Mouse (Mus musculus) intestine, embryonic 15.5 days (tissue): ENCODE measurements around the gene Gpsm3. TPM values are rescaled to one million over a fixed set of nuclear protein-coding genes. Genes with fewer than 3 reads are reported as not detected.
A peak's percentile ranks its signal among the peaks of the same experiment; 100 is the strongest.

Experiments
- ATAC-seq: fragments of 200-750 bp; cut with Nextera tagmentation; 2 replicates; pipeline ENCODE4 v1.8.0; 2017; ENCODE audit warnings: moderate TSS enrichment, moderate library complexity
- H3K27ac ChIP-seq: fragments of 300-500 bp; sonication (generic); 2 replicates; pipeline ENCODE4 v1.5.1; 2015; ENCODE audit warnings: mild to moderate bottlenecking, inconsistent platforms
- H3K27me3 ChIP-seq: fragments of 300-500 bp; sonication (generic); replicated peaks from 2 replicates; pipeline ENCODE4 v1.6.1; 2015; ENCODE audit warnings: inconsistent platforms
- H3K36me3 ChIP-seq: fragments of 300-500 bp; sonication (generic); 2 replicates; pipeline ENCODE4 v1.6.1; 2015; ENCODE audit warnings: inconsistent platforms
- H3K4me1 ChIP-seq: fragments of 300-500 bp; sonication (generic); replicated peaks from 2 replicates; pipeline ENCODE4 v1.6.1; 2015; ENCODE audit warnings: inconsistent platforms
- H3K4me2 ChIP-seq: fragments of 300-500 bp; sonication (generic); replicated peaks from 2 replicates; pipeline ENCODE4 v1.6.1; 2015; ENCODE audit warnings: mild to moderate bottlenecking, inconsistent platforms
- H3K4me3 ChIP-seq: fragments of 300-500 bp; sonication (generic); replicated peaks from 2 replicates; pipeline ENCODE4 v1.5.1; 2015; ENCODE audit warnings: inconsistent platforms
- H3K9ac ChIP-seq: fragments of 300-500 bp; sonication (generic); 2 replicates; pipeline ENCODE4 v1.6.1; 2015; ENCODE audit warnings: inconsistent platforms
- H3K9me3 ChIP-seq: fragments of 300-500 bp; sonication (generic); 2 replicates; pipeline ENCODE4 v1.6.1; 2016; ENCODE audit warnings: inconsistent platforms
- WGBS: fragments of 180-500 bp; shearing (Covaris S2); methylation state at CpG from one replicate; pipeline ENCODE4 v1.1.7; 2015; 5-methylcytosine and 5-hydroxymethylcytosine counted together
- polyA plus RNA-seq: library from polyadenylated mRNA; unstranded; fragments of >200 nt; fragmentation: Nextera tagmentation; extraction: Ambion mirVana; gene quantifications from 2 replicates; pipeline ENCODE4 v1.2.1, GENCODE M21; 2015

Gpsm3 gene
- polyA plus RNA-seq, 1 experiment from 2014 or later, result 10.1 TPM

DNA sequence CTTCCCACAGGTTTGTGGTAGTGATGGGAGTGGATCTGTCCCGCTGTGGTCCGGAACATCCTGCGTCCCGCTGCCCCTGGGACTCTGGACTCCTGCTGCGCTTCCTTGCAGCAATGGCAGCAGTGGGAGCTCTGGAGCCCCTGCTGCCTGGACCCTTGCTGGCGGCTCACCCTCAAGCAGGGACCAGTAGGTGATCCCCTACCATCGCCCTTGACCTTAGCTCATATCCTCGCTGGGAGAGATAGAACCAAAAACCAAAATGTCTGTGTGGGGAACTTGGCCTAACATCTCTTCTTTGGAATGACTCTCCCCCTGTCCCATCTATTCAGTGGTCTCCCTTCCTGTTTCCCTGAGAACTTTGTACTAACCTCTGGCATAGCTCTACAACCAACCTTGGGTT is 5.8 kb upstream of the Gpsm3 start:
- no peaks in the 10 kb centered on the region for H3K27me3 ChIP-seq
- H3K4me1 ChIP-seq, result peaks cover 16% of the 10 kb centered on the region
- H3K27ac ChIP-seq, result no peak overlapping the region
- WGBS, result 88% methylated on average over 8 of the region's 8 CpGs
- ATAC-seq, result no peak
- H3K4me2 ChIP-seq, result no peak overlapping the region
- no peaks in the 10 kb centered on the region for H3K9me3 ChIP-seq
- H3K4me3 ChIP-seq, result no peak overlapping the region
- no peak overlapping the region for H3K9ac ChIP-seq
- no peaks in the 10 kb centered on the region for H3K36me3 ChIP-seq

DNA sequence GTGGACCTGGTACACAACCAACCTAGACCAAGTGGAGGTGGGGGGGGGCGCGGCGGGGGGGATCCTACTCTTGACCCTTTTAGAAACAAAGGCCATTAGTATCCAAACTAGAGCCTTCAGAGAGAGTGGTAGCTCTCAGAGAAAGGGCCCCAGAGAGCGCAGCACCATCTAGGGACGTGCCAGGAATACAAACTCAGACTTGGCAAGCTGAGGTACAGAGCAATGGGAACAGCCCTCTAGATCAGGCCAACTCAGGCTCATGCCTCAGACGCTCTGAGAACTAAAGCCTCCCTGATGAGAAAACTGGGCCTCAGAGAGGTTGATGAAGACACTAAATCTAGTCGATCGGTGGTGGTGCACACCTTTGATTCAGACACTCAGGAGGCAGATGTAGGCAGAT is 4.5 kb upstream of the Gpsm3 start:
- Histone ChIP-seq H3K4me1 (peaks cover 26% of the 10 kb centered on the region), H3K4me3 (no peak overlapping the region), H3K4me2 (no peak overlapping the region), H3K9ac (no peak overlapping the region), H3K27ac (no peak overlapping the region), H3K36me3 (no peaks in the 10 kb centered on the region), H3K27me3 (no peaks in the 10 kb centered on the region), H3K9me3 (no peaks in the 10 kb centered on the region)
- 88% methylated on average over 8 of the region's 8 CpGs for WGBS
- no peak for ATAC-seq

- Histone ChIP-seq H3K9ac (peak overlapping the region; percentile 96), H3K27ac (peak overlapping the region; percentile 94), H3K27me3 (no peaks in the 10 kb centered on the region), H3K36me3 (no peaks in the 10 kb centered on the region), H3K4me1 (peaks cover 36% of the 10 kb centered on the region), H3K4me2 (peak overlapping the region; percentile 82), H3K4me3 (peak overlapping the region; percentile 65), H3K9me3 (no peaks in the 10 kb centered on the region)
- no peak for ATAC-seq
- 31% methylated on average over 32 of the region's 32 CpGs for WGBS
Observed at GRCm38 (mm10) chr17:34585877-34586771, 3.5 kb upstream of the Gpsm3 start.

- H3K4me2 ChIP-seq, result peak overlapping the region; percentile 82
- H3K4me1 ChIP-seq, result peaks cover 43% of the 10 kb centered on the region
- WGBS, result under 1% methylated on average over 38 of the region's 38 CpGs
- no peaks in the 10 kb centered on the region for H3K36me3 ChIP-seq
- peak; percentile 88 for ATAC-seq
- peak overlapping the region; percentile 96 for H3K9ac ChIP-seq
- peak overlapping the region; percentile 65 for H3K4me3 ChIP-seq
- H3K27ac ChIP-seq, result peak overlapping the region; percentile 94
- H3K27me3 ChIP-seq, result no peaks in the 10 kb centered on the region
- H3K9me3 ChIP-seq, result no peaks in the 10 kb centered on the region
Observed at GRCm38 (mm10) chr17:34586796-34587422, 2.7 kb upstream of the Gpsm3 start.

GRCm38 (mm10) chr17:34587423-34587811 is 2.2 kb upstream of the Gpsm3 start:
- no peaks in the 10 kb centered on the region for H3K9me3 ChIP-seq
- H3K36me3 ChIP-seq, result no peaks in the 10 kb centered on the region
- peaks cover 43% of the 10 kb centered on the region for H3K4me1 ChIP-seq
- no peaks in the 10 kb centered on the region for H3K27me3 ChIP-seq
- WGBS, result under 1% methylated on average over 50 of the region's 50 CpGs
- peak overlapping the region; percentile 82 for H3K4me2 ChIP-seq
- peak overlapping the region; percentile 94 for H3K27ac ChIP-seq
- peak overlapping the region; percentile 96 for H3K9ac ChIP-seq
- ATAC-seq, result peak; percentile 90
- H3K4me3 ChIP-seq, result peak overlapping the region; percentile 65

- Histone ChIP-seq H3K9ac (peak overlapping the region; percentile 96), H3K4me1 (peaks cover 43% of the 10 kb centered on the region), H3K36me3 (no peaks in the 10 kb centered on the region), H3K9me3 (no peaks in the 10 kb centered on the region), H3K4me2 (peak overlapping the region; percentile 82), H3K27me3 (no peaks in the 10 kb centered on the region), H3K4me3 (peak overlapping the region; percentile 65), H3K27ac (peak overlapping the region; percentile 94)
- 3% methylated on average over 19 of the region's 19 CpGs for WGBS
- ATAC-seq, result no peak
Observed at GRCm38 (mm10) chr17:34587814-34588213, 1.8 kb upstream of the Gpsm3 start.

- no peaks in the 10 kb centered on the region for H3K36me3 ChIP-seq
- H3K4me1 ChIP-seq, result peaks cover 48% of the 10 kb centered on the region
- H3K4me3 ChIP-seq, result no peak overlapping the region
- no peak overlapping the region for H3K9ac ChIP-seq
- H3K27ac ChIP-seq, result no peak overlapping the region
- H3K27me3 ChIP-seq, result no peaks in the 10 kb centered on the region
- no peak for ATAC-seq
- 69% methylated on average over 3 of the region's 3 CpGs for WGBS
- H3K9me3 ChIP-seq, result no peaks in the 10 kb centered on the region
- H3K4me2 ChIP-seq, result peak overlapping the region; percentile 82; the same call in 1 of the 2 replicates
Observed at GRCm38 (mm10) chr17:34588767-34589166, 839 bp upstream of the Gpsm3 start.

- Histone ChIP-seq H3K9ac (no peak overlapping the region), H3K4me3 (no peak overlapping the region), H3K27ac (peak overlapping the region; percentile 97), H3K4me1 (peaks cover 53% of the 10 kb centered on the region), H3K27me3 (no peaks in the 10 kb centered on the region), H3K4me2 (peak overlapping the region; percentile 82), H3K36me3 (no peaks in the 10 kb centered on the region), H3K9me3 (no peaks in the 10 kb centered on the region)
- WGBS, result 46% methylated on average over 7 of the region's 7 CpGs
- ATAC-seq, result no peak
Observed at GRCm38 (mm10) chr17:34589206-34589605, 400 bp upstream of the Gpsm3 start.

GRCm38 (mm10) chr17:34590154-34590987 is 765 bp downstream of the Gpsm3 start:
- H3K27ac ChIP-seq, result peak overlapping the region; percentile 97
- H3K4me1 ChIP-seq, result peaks cover 64% of the 10 kb centered on the region
- H3K9me3 ChIP-seq, result no peaks in the 10 kb centered on the region
- H3K4me2 ChIP-seq, result peak overlapping the region; percentile 82
- peak overlapping the region; percentile 88; the same call in 1 of the 2 replicates for H3K4me3 ChIP-seq
- WGBS, result 64% methylated on average over 15 of the region's 15 CpGs
- H3K27me3 ChIP-seq, result no peaks in the 10 kb centered on the region
- H3K36me3 ChIP-seq, result peaks cover 7% of the 10 kb centered on the region
- H3K9ac ChIP-seq, result 0 out of 2 replicates have a peak overlapping the region, but pooled peaks have one; percentile 17
- ATAC-seq, result no peak

- Histone ChIP-seq H3K27ac (peak within 1 kb of the TSS; percentile 97), H3K4me1 (peaks cover 64% of the 10 kb centered on the region), H3K4me3 (peak within 1 kb of the TSS; percentile 88), H3K9ac (peak within 1 kb of the TSS; percentile 95), H3K27me3 (no peaks in the 10 kb centered on the region), H3K36me3 (peaks cover 12% of the 10 kb centered on the region), H3K9me3 (no peaks in the 10 kb centered on the region), H3K4me2 (peak within 1 kb of the TSS; percentile 82)
- ATAC-seq, result peak; percentile 5; the same call in 1 of the 2 replicates
- WGBS, result 5% methylated on average over 21 of the region's 21 CpGs
Observed at GRCm38 (mm10) chr17:34591029-34591993, 1.7 kb downstream of the Gpsm3 start, which contains the start of gene Pbx2. Pbx2 (plus strand) TSS chr17:34591266.

DNA sequence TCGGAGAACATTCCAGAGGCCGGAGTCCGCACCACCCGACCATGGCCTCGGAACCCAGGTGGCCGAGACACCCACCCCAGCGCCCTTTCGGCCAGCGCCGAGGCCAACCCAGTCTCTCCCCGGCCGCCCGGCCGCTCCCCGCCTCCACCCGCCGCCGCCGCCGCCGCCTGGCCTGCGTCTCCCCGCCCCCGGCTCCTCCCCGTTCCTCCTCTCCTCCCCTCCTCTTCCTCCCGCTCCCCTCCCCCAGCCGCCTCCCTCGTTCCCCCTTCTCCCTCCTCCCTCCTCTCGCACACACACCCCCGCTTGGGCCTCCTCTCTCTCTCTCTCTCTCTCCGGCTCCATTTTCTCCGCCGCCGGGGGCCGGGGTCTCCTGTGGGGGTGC is 2.4 kb downstream of the Gpsm3 start:
- WGBS, result under 1% methylated on average over 33 of the region's 35 CpGs
- peak overlapping the region; percentile 95 for H3K9ac ChIP-seq
- peak overlapping the region; percentile 88 for H3K4me3 ChIP-seq
- ATAC-seq, result peak; percentile 66
- H3K9me3 ChIP-seq, result no peaks in the 10 kb centered on the region
- H3K27me3 ChIP-seq, result no peaks in the 10 kb centered on the region
- H3K27ac ChIP-seq, result peak overlapping the region; percentile 97
- peak overlapping the region; percentile 82 for H3K4me2 ChIP-seq
- H3K36me3 ChIP-seq, result peaks cover 12% of the 10 kb centered on the region
- H3K4me1 ChIP-seq, result peaks cover 64% of the 10 kb centered on the region
